Mouse (Mus musculus): Measurements from ENCODE around the gene Gm20388. TPM values are rescaled to one million over a fixed set of nuclear protein-coding genes. Genes with fewer than 3 reads are reported as not detected.

The Gm20388 gene
- polyA plus RNA-seq, 1 experiment: 0.36 TPM

DNA sequence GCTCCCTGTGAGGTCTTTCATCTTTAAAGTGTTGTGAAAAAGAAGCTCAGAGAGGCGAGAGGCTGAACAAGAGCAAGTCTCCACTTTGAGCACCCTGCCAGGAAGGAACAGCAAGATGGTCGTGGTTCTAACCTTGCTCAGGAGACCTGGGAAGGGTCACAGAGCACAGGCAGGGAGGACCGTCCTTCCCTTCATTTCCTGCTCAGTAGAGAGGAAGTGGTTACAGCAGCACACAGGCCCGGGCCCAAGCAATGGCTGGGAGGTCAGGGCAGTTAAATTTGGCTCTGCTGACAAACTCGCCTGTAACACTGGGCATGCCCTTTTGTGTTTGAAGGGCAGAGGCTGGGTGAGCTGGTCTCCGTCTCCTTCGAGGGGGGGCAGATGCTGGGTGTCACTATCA is 914.0 kb downstream of the Gm20388 start:
- H3K36me3 ChIP-seq (ENCODE audit: control insufficient read depth): no peaks in the 10 kb centered on the region
- TF ChIP-seq GATA1 (IDR thresholded peaks at IDR 0.05; ENCODE audit: low read length): no peak
- TF ChIP-seq TAL1 (IDR thresholded peaks at IDR 0.05; ENCODE audit: low read length): no peak
- H3K27me3 ChIP-seq (ENCODE audit: control insufficient read depth): no peaks in the 10 kb centered on the region
- H3K4me3 ChIP-seq (replicated peaks): no peak overlapping the region
- no peaks in the 10 kb centered on the region for H3K4me1 ChIP-seq (ENCODE audit: control insufficient read depth)
- peaks cover 6% of the 10 kb centered on the region for H3K9me3 ChIP-seq (ENCODE audit: control insufficient read depth, low read length)

GRCm38 (mm10) chr8:120828279-120828678 is 917.6 kb downstream of the Gm20388 start:
- Histone ChIP-seq H3K27me3 (ENCODE audit: control insufficient read depth) (no peaks in the 10 kb centered on the region), H3K36me3 (ENCODE audit: control insufficient read depth) (no peaks in the 10 kb centered on the region), H3K4me1 (ENCODE audit: control insufficient read depth) (no peaks in the 10 kb centered on the region), H3K9me3 (ENCODE audit: control insufficient read depth, low read length) (peaks cover 4% of the 10 kb centered on the region), H3K4me3 (replicated peaks) (no peak overlapping the region)
- no peak for TF ChIP-seq GATA1 (IDR thresholded peaks at IDR 0.05; ENCODE audit: low read length)
- no peak for TF ChIP-seq TAL1 (IDR thresholded peaks at IDR 0.05; ENCODE audit: low read length)

DNA sequence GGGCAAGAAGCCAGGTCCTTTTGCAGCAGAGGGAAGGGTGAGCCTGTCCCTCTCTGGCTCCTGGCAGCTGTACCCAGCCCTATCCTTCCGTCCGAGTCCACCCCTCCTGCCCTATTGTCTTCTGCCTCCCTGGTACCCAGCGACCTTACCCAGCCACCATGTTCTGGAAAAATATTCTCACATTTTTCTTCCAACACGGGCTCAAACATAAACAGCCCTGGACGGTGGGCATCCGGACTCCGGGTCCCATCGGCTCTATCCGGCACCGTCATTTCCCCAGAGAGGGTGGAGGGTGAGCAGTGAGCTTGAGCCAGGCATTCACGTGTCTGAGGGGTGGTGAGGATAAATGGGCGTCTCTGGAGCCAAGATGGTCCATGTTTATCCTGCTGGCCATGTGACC is 920.0 kb downstream of the Gm20388 start:
- Histone ChIP-seq H3K4me1 (ENCODE audit: control insufficient read depth) (no peaks in the 10 kb centered on the region), H3K9me3 (ENCODE audit: control insufficient read depth, low read length) (no peaks in the 10 kb centered on the region), H3K4me3 (replicated peaks) (no peak overlapping the region), H3K36me3 (ENCODE audit: control insufficient read depth) (no peaks in the 10 kb centered on the region), H3K27me3 (ENCODE audit: control insufficient read depth) (no peaks in the 10 kb centered on the region; the same call in 1 of the 2 replicates)
- TF ChIP-seq GATA1 (IDR thresholded peaks at IDR 0.05; ENCODE audit: low read length): no peak
- TF ChIP-seq TAL1 (IDR thresholded peaks at IDR 0.05; ENCODE audit: low read length): no peak

DNA sequence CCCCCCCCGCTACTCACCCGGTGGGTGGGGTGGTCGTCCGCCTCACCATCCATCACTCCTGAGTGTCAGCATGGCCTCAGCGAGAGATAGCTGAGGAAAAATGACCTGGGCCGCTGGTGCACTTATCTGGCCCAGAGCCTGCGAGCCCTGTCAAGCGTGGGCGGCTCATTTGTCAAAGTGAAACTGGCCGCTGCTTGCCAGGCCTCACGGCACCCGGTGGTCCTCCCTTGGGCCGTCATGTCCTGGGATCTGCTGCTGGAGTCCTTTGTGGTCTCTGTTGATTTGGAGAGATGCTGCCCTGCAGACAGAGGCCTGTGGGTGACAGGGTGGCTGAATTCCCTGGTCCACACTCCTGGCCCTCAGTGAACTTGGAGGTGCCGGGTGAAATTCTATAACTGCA is 921.4 kb downstream of the Gm20388 start:
- no peaks in the 10 kb centered on the region for H3K36me3 ChIP-seq (ENCODE audit: control insufficient read depth)
- H3K27me3 ChIP-seq (ENCODE audit: control insufficient read depth): no peaks in the 10 kb centered on the region; the same call in 1 of the 2 replicates
- no peaks in the 10 kb centered on the region for H3K9me3 ChIP-seq (ENCODE audit: control insufficient read depth, low read length)
- H3K4me3 ChIP-seq (replicated peaks): no peak overlapping the region
- H3K4me1 ChIP-seq (ENCODE audit: control insufficient read depth): no peaks in the 10 kb centered on the region
- TF ChIP-seq TAL1 (IDR thresholded peaks at IDR 0.05; ENCODE audit: low read length) (no peak), GATA1 (IDR thresholded peaks at IDR 0.05; ENCODE audit: low read length) (no peak)

- H3K9me3 ChIP-seq (ENCODE audit: control insufficient read depth, low read length): no peaks in the 10 kb centered on the region
- no peak for TF ChIP-seq TAL1 (IDR thresholded peaks at IDR 0.05; ENCODE audit: low read length)
- TF ChIP-seq GATA1 (IDR thresholded peaks at IDR 0.05; ENCODE audit: low read length): no peak
- H3K4me3 ChIP-seq (replicated peaks): no peak overlapping the region
- H3K36me3 ChIP-seq (ENCODE audit: control insufficient read depth): no peaks in the 10 kb centered on the region
- no peaks in the 10 kb centered on the region for H3K4me1 ChIP-seq (ENCODE audit: control insufficient read depth)
- H3K27me3 ChIP-seq (ENCODE audit: control insufficient read depth): no peaks in the 10 kb centered on the region; the same call in 1 of the 2 replicates
Measured at GRCm38 (mm10) chr8:120833196-120833595, 922.6 kb downstream of the Gm20388 start.

DNA sequence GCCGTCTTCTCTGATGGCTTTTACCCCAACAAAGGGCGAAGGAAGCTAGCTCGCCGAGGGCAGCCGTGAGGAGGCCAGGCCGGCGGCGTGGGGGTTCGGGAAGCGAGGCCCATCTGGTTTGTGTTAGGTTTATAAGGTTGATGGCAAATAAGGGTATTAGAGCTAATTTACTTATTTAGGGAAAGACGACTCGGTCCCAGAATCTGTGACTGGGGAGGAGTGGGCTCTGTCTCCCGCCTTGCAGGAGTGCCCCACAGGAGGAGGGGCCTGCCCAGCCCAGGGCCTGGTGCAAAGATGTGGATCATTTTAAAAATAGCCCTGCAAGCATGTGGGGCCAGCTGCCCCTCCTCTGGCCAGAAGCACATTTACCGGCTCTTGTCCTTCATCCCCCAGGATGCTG is 928.4 kb downstream of the Gm20388 start:
- Histone ChIP-seq H3K36me3 (ENCODE audit: control insufficient read depth) (no peaks in the 10 kb centered on the region), H3K4me1 (ENCODE audit: control insufficient read depth) (no peaks in the 10 kb centered on the region), H3K4me3 (replicated peaks) (no peak overlapping the region), H3K9me3 (ENCODE audit: control insufficient read depth, low read length) (no peaks in the 10 kb centered on the region), H3K27me3 (ENCODE audit: control insufficient read depth) (no peaks in the 10 kb centered on the region; the same call in 1 of the 2 replicates)
- TF ChIP-seq GATA1 (IDR thresholded peaks at IDR 0.05; ENCODE audit: low read length): no peak
- no peak for TF ChIP-seq TAL1 (IDR thresholded peaks at IDR 0.05; ENCODE audit: low read length)

DNA sequence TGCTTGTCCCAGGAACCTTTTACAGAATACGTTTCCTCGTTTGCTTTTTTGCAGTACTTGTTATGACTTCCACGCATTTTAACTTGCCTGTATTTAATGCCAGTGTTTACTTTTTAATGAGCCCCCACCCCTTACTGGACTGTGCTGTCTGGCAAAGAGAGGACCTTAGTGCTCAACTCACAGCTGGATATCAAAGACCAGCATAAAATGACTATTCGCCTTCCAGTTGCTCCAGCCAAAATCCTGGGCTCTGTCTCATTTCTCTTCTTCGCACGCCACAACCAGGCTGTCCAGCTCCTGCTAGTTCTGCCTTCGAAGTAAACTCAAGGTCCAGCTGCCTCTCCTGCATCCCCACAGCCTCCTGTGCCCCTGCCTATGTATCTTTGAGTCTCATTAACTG is 932.4 kb downstream of the Gm20388 start:
- H3K36me3 ChIP-seq (ENCODE audit: control insufficient read depth): no peaks in the 10 kb centered on the region
- H3K4me3 ChIP-seq (replicated peaks): no peak overlapping the region
- H3K27me3 ChIP-seq (ENCODE audit: control insufficient read depth): no peaks in the 10 kb centered on the region
- no peaks in the 10 kb centered on the region for H3K9me3 ChIP-seq (ENCODE audit: control insufficient read depth, low read length)
- TF ChIP-seq TAL1 (IDR thresholded peaks at IDR 0.05; ENCODE audit: low read length): no peak
- no peak for TF ChIP-seq GATA1 (IDR thresholded peaks at IDR 0.05; ENCODE audit: low read length)
- H3K4me1 ChIP-seq (ENCODE audit: control insufficient read depth): no peaks in the 10 kb centered on the region

GRCm38 (mm10) chr8:120846018-120846417 is 935.4 kb downstream of the Gm20388 start:
- no peaks in the 10 kb centered on the region for H3K36me3 ChIP-seq (ENCODE audit: control insufficient read depth)
- no peaks in the 10 kb centered on the region for H3K4me1 ChIP-seq (ENCODE audit: control insufficient read depth)
- no peaks in the 10 kb centered on the region for H3K9me3 ChIP-seq (ENCODE audit: control insufficient read depth, low read length)
- TF ChIP-seq TAL1 (IDR thresholded peaks at IDR 0.05; ENCODE audit: low read length) (no peak), GATA1 (IDR thresholded peaks at IDR 0.05; ENCODE audit: low read length) (no peak)
- H3K4me3 ChIP-seq (replicated peaks): no peak overlapping the region
- H3K27me3 ChIP-seq (ENCODE audit: control insufficient read depth): no peaks in the 10 kb centered on the region

DNA sequence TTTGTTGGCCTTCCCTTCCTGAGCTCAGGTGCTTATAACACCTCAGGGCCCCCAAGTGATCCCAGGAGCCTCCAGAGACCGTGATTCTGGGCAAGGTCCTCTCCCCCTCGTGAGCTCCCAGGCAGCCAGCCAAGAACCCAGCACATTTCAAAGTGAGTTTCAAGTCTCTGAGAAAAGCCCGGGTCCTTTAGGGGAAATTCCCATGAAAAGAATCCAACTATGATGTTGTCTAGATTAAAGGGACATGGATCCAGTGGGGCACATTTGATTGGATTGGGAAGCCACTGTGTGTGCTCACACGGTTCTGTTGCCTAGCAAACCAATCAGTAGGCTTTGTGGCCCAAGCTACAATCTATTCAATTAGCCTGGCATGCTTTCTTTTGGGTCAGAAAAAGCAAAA is 936.6 kb downstream of the Gm20388 start:
- no peak overlapping the region for H3K4me3 ChIP-seq (replicated peaks)
- no peaks in the 10 kb centered on the region for H3K9me3 ChIP-seq (ENCODE audit: control insufficient read depth, low read length)
- TF ChIP-seq TAL1 (IDR thresholded peaks at IDR 0.05; ENCODE audit: low read length): no peak
- TF ChIP-seq GATA1 (IDR thresholded peaks at IDR 0.05; ENCODE audit: low read length): no peak
- H3K27me3 ChIP-seq (ENCODE audit: control insufficient read depth): no peaks in the 10 kb centered on the region
- H3K4me1 ChIP-seq (ENCODE audit: control insufficient read depth): no peaks in the 10 kb centered on the region
- H3K36me3 ChIP-seq (ENCODE audit: control insufficient read depth): no peaks in the 10 kb centered on the region

DNA sequence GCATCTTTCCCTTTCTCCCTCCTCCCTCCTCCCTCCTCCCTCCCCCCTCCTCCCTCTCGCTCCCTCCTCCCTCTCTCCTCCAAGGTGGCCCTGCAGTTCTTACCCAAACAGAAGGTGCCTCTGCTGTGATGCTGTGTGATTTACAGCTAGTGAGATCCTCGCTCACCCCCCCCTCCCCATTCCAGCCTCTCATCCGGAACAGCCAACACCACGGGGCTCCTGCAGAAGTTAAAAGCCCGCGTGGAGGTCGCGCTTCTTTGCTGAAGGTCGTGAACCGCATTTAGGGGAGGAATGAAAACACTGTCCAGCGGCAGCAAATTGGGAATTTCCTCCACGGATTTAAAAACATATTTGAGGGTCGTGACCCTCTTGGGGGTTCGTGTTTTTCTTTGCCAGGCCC is 937.1 kb downstream of the Gm20388 start:
- Histone ChIP-seq H3K36me3 (ENCODE audit: control insufficient read depth) (no peaks in the 10 kb centered on the region), H3K4me3 (replicated peaks) (no peak overlapping the region), H3K27me3 (ENCODE audit: control insufficient read depth) (no peaks in the 10 kb centered on the region), H3K4me1 (ENCODE audit: control insufficient read depth) (no peaks in the 10 kb centered on the region), H3K9me3 (ENCODE audit: control insufficient read depth, low read length) (no peaks in the 10 kb centered on the region)
- TF ChIP-seq GATA1 (IDR thresholded peaks at IDR 0.05; ENCODE audit: low read length) (no peak), TAL1 (IDR thresholded peaks at IDR 0.05; ENCODE audit: low read length) (no peak)

Measured in erythroblast, embryonic 14.5 days (primary cell).